Mouse (Mus musculus) limb, embryonic 12.5 days (tissue): ENCODE measurements at regions not wholly inside any gene's neighbourhood (a gene's known extent, or its start where the extent isn't known, plus 50 kb on each side); places are given as distances from the start of the nearest gene placed in this dataset.

Experiments used
- ATAC-seq: fragments of 200-750 bp; cut with Nextera tagmentation; 2 replicates; pipeline ENCODE4 v1.8.0; 2017; ENCODE audit warnings: low read depth, moderate TSS enrichment; ENCODE audit not compliant: insufficient number of reproducible peaks, insufficient read depth, low FRiP score, low TSS enrichment
- H3K27ac ChIP-seq: fragments of 300-500 bp; sonication (generic); 2 replicates; pipeline ENCODE4 v1.5.1; 2016; ENCODE audit warnings: mild to moderate bottlenecking, moderate library complexity
- H3K27me3 ChIP-seq: fragments of 300-500 bp; sonication (generic); 2 replicates; pipeline ENCODE4 v1.6.1; 2016; ENCODE audit warnings: mild to moderate bottlenecking, moderate library complexity
- H3K36me3 ChIP-seq: fragments of 300-500 bp; sonication (generic); 2 replicates; pipeline ENCODE4 v1.6.1; 2016; ENCODE audit warnings: mild to moderate bottlenecking, moderate library complexity
- H3K4me1 ChIP-seq: fragments of 300-500 bp; sonication (generic); replicated peaks from 2 replicates; pipeline ENCODE4 v1.6.1; 2016
- H3K4me2 ChIP-seq: fragments of 300-500 bp; sonication (generic); 2 replicates; pipeline ENCODE4 v1.6.1; 2016; ENCODE audit warnings: mild to moderate bottlenecking, moderate library complexity
- H3K4me3 ChIP-seq: fragments of 300-500 bp; sonication (generic); replicated peaks from 2 replicates; pipeline ENCODE4 v1.5.1; 2016; ENCODE audit warnings: mild to moderate bottlenecking
- H3K9ac ChIP-seq: fragments of 300-500 bp; sonication (generic); replicated peaks from 2 replicates; pipeline ENCODE4 v1.6.1; 2016; ENCODE audit warnings: mild to moderate bottlenecking, moderate library complexity
- H3K9me3 ChIP-seq: fragments of 300-500 bp; sonication (generic); 2 replicates; pipeline ENCODE4 v1.6.1; 2016; ENCODE audit warnings: mild to moderate bottlenecking, moderate library complexity
- WGBS: fragments of 180-500 bp; shearing (Covaris S2); methylation state at CpG from one replicate; pipeline ENCODE4 v1.1.7; 2016; 5-methylcytosine and 5-hydroxymethylcytosine counted together

DNA sequence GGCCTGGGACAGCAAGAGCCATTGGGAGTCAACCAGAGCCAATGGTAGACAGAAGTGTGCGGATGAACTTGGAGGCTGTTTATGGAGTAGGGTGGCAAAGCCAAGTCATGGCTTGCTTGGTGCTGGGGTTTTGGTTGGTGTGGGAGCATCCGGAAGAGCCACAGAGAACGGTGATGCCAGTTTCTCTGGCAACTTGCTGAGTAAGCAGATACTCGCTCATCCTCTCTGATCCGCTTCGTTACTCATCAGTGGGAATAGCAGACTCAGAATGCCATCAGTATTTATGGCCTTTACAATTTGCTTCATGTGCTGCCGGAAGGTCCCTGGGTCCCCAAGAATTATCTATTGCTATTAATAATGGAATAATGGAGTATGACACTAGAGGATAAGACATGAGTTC is 1202.9 kb upstream of the A1bg start:
- no peak overlapping the region for H3K27ac ChIP-seq
- H3K4me2 ChIP-seq, result no peak overlapping the region
- H3K4me3 ChIP-seq, result no peak overlapping the region
- H3K4me1 ChIP-seq, result peaks cover 36% of the 10 kb centered on the region
- H3K27me3 ChIP-seq, result no peaks in the 10 kb centered on the region
- 99% methylated on average over 7 of the region's 7 CpGs for WGBS
- H3K9me3 ChIP-seq, result no peaks in the 10 kb centered on the region
- no peak for ATAC-seq
- H3K36me3 ChIP-seq, result no peaks in the 10 kb centered on the region
- H3K9ac ChIP-seq, result no peak overlapping the region

DNA sequence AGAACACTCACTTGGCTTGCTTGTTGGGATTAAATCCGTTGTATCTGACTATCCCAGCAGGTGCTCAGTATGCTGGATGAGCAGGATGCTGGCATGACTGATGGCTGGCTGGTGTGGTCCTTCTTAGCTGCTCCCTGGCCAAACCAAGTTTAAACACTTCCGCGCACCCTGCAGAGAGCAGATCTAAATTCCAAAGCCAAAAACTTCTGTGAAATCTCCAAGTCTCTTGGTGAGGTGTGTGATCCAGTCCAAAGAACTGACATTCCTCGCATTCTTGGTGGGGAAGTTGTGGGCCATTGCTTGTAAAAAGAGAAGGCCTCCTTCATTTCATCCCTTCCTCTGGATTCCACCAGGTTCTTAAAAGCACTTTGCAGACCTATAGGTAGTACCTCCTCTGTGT is 1200.9 kb upstream of the A1bg start:
- no peak overlapping the region for H3K4me2 ChIP-seq
- no peaks in the 10 kb centered on the region for H3K27me3 ChIP-seq
- peaks cover 33% of the 10 kb centered on the region for H3K4me1 ChIP-seq
- H3K9me3 ChIP-seq, result no peaks in the 10 kb centered on the region
- no peak overlapping the region for H3K9ac ChIP-seq
- 72% methylated on average over 4 of the region's 4 CpGs for WGBS
- no peak overlapping the region for H3K27ac ChIP-seq
- no peaks in the 10 kb centered on the region for H3K36me3 ChIP-seq
- ATAC-seq, result no peak
- H3K4me3 ChIP-seq, result no peak overlapping the region

DNA sequence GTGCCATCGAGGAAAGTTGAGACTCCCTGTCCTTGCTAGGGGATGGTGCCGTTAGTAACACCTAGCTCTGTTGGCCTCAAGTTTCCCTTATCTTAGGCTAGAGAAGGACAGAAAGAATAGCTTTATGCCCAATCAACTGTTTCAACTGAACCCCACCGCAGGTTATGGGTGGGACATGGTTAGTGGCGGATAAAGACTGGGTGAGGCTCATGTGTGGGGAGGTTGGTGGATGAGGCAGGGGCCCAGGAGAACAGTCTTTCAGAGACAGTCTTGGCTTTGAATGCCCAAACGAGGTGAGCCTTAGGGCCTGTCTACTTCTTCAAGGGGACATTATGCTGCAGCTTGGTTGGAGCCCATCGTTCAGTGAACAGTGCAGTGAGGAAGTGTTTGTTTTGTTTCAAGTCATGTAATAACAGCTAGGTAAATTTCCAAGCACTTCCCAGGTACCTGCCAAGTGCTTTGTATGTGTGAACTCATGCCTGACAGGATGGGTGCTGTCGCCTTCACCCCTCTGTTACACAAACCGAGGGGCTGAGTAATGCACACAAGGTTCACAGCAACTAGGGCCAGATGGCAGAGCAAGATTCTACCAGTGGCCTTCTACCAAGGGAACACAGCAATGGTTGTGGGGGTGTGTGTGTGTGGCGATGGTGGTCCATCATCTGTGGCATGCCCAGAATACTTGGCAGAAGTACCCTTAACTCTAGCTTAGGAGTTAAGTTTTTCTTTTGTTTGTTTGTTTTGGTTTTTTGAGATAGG is 1199.6 kb upstream of the A1bg start:
- 87% methylated on average over 9 of the region's 9 CpGs for WGBS
- Histone ChIP-seq H3K4me1 (peaks cover 28% of the 10 kb centered on the region), H3K9ac (no peak overlapping the region), H3K4me2 (no peak overlapping the region), H3K27me3 (no peaks in the 10 kb centered on the region), H3K27ac (no peak overlapping the region), H3K36me3 (no peaks in the 10 kb centered on the region), H3K9me3 (no peaks in the 10 kb centered on the region), H3K4me3 (no peak overlapping the region)
- no peak for ATAC-seq

DNA sequence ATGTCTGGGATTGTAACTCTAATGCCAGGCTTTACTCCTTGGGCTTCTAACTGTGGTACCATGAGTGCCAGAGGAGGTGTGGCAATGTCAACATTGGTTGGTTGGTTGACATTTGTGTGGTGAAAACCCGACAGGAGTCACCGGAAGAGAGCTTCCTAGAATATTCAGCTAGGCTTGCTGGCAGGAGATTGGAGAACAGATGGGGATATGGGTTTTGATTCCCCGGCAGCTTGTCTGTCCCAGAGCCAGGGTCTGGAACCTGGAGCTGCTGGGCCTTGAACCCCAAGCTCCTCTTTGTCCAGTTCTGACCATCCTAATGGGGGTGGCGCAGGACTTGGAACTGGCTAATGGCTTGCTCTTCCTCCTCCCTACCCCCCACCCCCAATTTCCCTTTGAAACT is 1198.9 kb upstream of the A1bg start:
- Histone ChIP-seq H3K36me3 (no peaks in the 10 kb centered on the region), H3K4me2 (no peak overlapping the region), H3K9ac (no peak overlapping the region), H3K4me3 (no peak overlapping the region), H3K4me1 (peaks cover 23% of the 10 kb centered on the region), H3K27ac (no peak overlapping the region), H3K9me3 (no peaks in the 10 kb centered on the region), H3K27me3 (no peaks in the 10 kb centered on the region)
- no peak for ATAC-seq
- 94% methylated on average over 4 of the region's 4 CpGs for WGBS

DNA sequence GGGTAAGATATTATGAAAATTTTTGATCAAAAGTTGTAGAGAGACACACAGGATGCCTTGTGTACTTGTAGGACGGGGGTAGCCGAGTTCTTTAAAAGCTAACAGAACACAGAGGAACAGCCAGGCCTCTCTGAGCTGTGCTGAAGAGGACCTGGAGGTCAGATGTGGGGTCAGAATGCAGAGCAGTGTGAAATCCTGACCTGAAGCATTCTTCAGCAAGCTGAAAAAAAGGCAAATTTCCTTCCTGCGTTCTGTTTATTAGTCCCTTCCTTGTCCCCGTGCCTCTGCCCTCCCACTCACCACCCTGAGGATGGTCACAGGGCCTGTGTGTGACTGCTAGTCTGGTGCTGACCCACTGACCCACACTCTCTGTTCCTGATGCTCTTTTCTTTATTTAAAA is 1197.9 kb upstream of the A1bg start:
- H3K36me3 ChIP-seq, result no peaks in the 10 kb centered on the region
- H3K4me2 ChIP-seq, result no peak overlapping the region
- 24% methylated on average over 4 of the region's 4 CpGs for WGBS
- no peak for ATAC-seq
- H3K4me3 ChIP-seq, result no peak overlapping the region
- no peaks in the 10 kb centered on the region for H3K9me3 ChIP-seq
- H3K4me1 ChIP-seq, result peaks cover 23% of the 10 kb centered on the region
- H3K9ac ChIP-seq, result no peak overlapping the region
- H3K27ac ChIP-seq, result no peak overlapping the region
- H3K27me3 ChIP-seq, result no peaks in the 10 kb centered on the region

DNA sequence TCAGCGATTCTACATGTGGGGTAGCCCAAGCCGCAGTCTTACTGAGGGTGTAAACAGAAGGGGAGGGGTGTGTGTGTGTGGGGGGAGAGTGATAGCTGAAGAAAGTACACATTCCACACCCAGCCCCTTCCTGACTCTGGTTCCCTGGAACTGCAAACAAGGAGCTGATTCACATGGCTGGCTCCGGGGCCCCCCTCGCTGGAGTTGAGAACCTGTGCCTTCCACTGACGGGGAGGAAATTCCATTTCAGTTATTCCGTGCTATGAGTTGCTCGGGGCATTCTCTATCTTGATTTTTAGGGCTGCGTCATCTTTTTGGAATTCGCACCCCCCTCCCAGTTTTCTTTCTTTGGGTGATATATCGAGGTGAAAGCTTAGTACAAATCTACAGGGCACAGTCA is 1196.2 kb upstream of the A1bg start:
- ATAC-seq, result peak; percentile 63; the same call in 1 of the 2 replicates
- WGBS, result 57% methylated on average over 10 of the region's 10 CpGs
- H3K27ac ChIP-seq, result no peak overlapping the region; the same call in 1 of the 2 replicates
- H3K4me3 ChIP-seq, result no peak overlapping the region
- peaks cover 22% of the 10 kb centered on the region for H3K4me1 ChIP-seq
- no peaks in the 10 kb centered on the region for H3K27me3 ChIP-seq
- no peaks in the 10 kb centered on the region for H3K9me3 ChIP-seq
- H3K36me3 ChIP-seq, result no peaks in the 10 kb centered on the region
- H3K9ac ChIP-seq, result no peak overlapping the region
- no peak overlapping the region for H3K4me2 ChIP-seq

DNA sequence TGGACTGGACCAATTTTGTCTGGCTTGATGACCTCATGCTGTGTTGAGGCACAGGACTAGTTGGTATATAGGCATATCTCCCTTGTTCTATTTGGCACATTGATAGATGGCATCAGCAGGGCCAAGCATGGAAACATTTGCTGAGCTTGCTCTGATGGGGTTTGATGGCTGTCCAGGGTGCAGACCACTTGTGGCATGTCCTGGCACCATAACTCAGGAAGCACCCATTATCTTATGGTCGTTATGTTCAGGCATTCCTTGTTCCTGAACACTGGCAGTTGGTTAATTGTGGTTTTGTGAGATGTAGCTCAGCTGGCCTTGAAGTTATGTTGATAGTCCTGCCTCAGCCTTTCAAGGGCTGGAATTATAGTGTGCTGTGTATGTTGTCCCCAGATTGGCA is 1193.4 kb upstream of the A1bg start:
- no peak for ATAC-seq
- Histone ChIP-seq H3K9me3 (no peaks in the 10 kb centered on the region), H3K36me3 (no peaks in the 10 kb centered on the region), H3K27me3 (no peaks in the 10 kb centered on the region), H3K4me2 (no peak overlapping the region), H3K4me3 (no peak overlapping the region), H3K27ac (no peak overlapping the region), H3K9ac (no peak overlapping the region), H3K4me1 (peaks cover 16% of the 10 kb centered on the region)
- 68% methylated on average over 1 of the region's 1 CpGs for WGBS

DNA sequence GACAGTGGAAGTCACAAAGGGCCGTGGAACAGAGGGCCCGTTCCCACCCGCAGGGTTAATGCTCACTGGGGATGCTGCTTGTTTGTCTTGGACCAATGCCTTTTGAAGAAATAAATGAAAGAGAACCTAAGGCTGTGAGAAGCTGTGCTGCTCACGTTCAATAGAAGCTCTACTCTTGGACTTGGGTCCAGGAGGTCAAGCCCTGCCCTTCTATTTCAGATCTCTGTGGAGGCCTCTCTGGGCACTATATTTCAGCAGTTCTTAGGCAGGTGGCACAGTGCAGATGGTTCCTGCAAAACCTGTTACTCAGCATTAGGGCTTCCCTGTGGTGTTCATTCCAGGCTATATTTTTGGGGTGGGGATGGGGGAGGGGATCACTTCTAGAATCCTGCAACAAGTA is 1192.0 kb upstream of the A1bg start:
- H3K4me3 ChIP-seq, result no peak overlapping the region
- ATAC-seq, result no peak
- no peaks in the 10 kb centered on the region for H3K9me3 ChIP-seq
- WGBS, result 74% methylated on average over 4 of the region's 4 CpGs
- no peak overlapping the region for H3K27ac ChIP-seq
- H3K36me3 ChIP-seq, result no peaks in the 10 kb centered on the region
- H3K9ac ChIP-seq, result no peak overlapping the region
- H3K27me3 ChIP-seq, result no peaks in the 10 kb centered on the region
- no peak overlapping the region for H3K4me2 ChIP-seq
- H3K4me1 ChIP-seq, result peaks cover 16% of the 10 kb centered on the region

DNA sequence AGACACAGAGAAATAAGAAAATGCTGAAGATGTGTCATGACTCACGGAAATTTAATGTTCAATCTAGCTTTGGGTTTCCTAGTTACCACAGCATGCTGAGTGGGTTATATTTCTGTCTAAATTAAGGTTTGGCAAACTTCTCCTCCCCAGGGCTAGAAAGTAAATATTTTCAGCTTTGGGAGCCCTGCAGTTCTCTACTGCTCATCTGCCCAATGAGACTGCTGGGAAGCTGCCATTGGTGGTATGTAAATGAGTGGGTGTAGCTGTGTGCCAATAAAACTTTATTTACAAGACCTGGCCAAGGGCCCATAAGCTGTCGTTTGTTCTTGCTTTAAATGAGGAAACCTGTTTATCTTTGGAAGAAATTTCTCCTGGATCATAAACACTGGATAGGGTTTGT is 1189.3 kb upstream of the A1bg start:
- Histone ChIP-seq H3K4me2 (no peak overlapping the region), H3K9ac (no peak overlapping the region)
- ATAC-seq, result no peak

DNA sequence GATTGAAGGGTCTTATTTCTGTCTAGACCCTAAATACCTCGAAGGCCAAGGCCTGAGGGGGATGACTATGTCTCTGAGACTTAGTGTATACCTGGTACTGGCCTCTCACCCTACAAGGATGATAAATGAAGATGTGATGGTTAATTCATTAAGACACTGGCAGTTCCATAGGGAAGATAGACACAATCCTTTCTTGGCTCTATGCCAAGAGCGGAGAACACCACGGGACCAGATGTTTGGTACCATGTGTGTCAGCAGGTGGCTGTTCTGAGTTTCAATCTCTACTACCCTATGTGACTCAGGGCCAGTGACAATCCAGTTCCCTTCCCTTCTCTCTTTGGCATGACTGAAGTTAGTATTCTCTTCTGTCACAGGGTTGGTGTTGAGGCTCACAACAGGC is 1185.2 kb upstream of the A1bg start:
- H3K4me1 ChIP-seq, result peaks cover 12% of the 10 kb centered on the region
- H3K36me3 ChIP-seq, result no peaks in the 10 kb centered on the region
- no peak overlapping the region for H3K4me3 ChIP-seq
- ATAC-seq, result no peak
- no peak overlapping the region for H3K4me2 ChIP-seq
- H3K27ac ChIP-seq, result no peak overlapping the region
- H3K9me3 ChIP-seq, result no peaks in the 10 kb centered on the region
- no peak overlapping the region for H3K9ac ChIP-seq
- WGBS, result 87% methylated on average over 3 of the region's 3 CpGs
- H3K27me3 ChIP-seq, result no peaks in the 10 kb centered on the region

More for the DNA sequence above, 1189.3 kb upstream of the A1bg start:
- no peaks in the 10 kb centered on the region for H3K36me3 ChIP-seq
- H3K27me3 ChIP-seq, result no peaks in the 10 kb centered on the region
- 60% methylated on average over 2 of the region's 2 CpGs for WGBS
- peaks cover 2% of the 10 kb centered on the region; the same call in 1 of the 2 replicates for H3K4me1 ChIP-seq
- H3K4me3 ChIP-seq, result no peak overlapping the region
- H3K27ac ChIP-seq, result no peak overlapping the region
- H3K9me3 ChIP-seq, result no peaks in the 10 kb centered on the region

DNA sequence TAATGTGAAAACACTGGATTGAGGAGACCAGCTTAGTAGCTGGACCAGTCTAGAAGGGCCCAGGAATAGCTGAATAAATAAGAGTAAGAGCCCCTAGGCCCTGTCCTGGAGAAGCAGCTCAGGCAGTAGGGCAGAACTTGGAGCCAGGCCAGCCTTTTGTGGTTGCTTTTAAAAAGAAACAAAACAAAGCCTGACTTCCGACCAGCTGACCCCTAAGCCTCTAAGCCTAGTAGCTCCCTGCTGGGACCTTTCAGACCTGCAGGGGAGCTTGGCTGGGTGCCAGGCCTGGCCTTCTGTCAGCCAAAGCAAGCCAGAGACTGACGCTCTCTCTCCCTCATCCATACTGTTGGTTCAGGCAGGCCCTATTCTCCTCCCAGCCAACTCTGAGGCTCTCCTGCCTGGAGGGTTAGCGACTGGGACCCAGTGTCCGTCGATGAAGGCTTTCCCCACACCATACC is 1183.7 kb upstream of the A1bg start:
- Histone ChIP-seq H3K27me3 (no peaks in the 10 kb centered on the region), H3K4me2 (no peak overlapping the region), H3K4me1 (peaks cover 12% of the 10 kb centered on the region), H3K36me3 (no peaks in the 10 kb centered on the region), H3K9ac (no peak overlapping the region), H3K4me3 (no peak overlapping the region), H3K9me3 (peaks cover 3% of the 10 kb centered on the region; the same call in 1 of the 2 replicates), H3K27ac (no peak overlapping the region)
- ATAC-seq, result peak; percentile 76
- WGBS, result 31% methylated on average over 5 of the region's 5 CpGs

DNA sequence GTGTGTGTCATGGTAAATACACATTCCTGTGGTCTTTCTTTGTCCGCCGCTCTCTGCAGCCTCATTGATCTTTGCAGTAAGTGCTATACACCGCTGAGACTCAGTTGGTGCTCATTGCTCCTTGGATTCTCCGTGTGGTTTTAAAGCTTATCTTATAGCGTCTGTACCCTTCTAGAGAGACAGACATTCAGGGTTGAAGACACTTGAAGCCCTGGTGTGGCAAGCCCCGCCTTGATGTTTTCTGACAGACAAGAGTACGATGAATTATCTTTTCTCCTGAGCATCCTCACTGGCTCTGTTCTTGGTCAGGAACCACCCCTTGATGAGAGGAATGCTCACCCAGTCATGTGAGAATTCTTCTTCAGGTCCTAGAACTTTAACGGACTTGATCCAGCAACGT is 1182.7 kb upstream of the A1bg start:
- no peak overlapping the region for H3K9ac ChIP-seq
- ATAC-seq, result no peak
- H3K4me1 ChIP-seq, result peaks cover 12% of the 10 kb centered on the region
- WGBS, result 79% methylated on average over 9 of the region's 9 CpGs
- no peak overlapping the region for H3K4me3 ChIP-seq
- peaks cover 3% of the 10 kb centered on the region; the same call in 1 of the 2 replicates for H3K9me3 ChIP-seq
- H3K27ac ChIP-seq, result peak overlapping the region; percentile 12; the same call in 1 of the 2 replicates
- no peaks in the 10 kb centered on the region for H3K36me3 ChIP-seq
- H3K4me2 ChIP-seq, result no peak overlapping the region
- H3K27me3 ChIP-seq, result no peaks in the 10 kb centered on the region
